Mouse (Mus musculus): ENCODE measurements around the gene Col26a1. TPM values are rescaled to one million over a fixed set of nuclear protein-coding genes. Genes with fewer than 3 reads are reported as not detected.

The Col26a1 gene
- total RNA-seq, 2 experiments from 2014 or later, result 17.5 to 22.3 TPM

- DNase-seq (ENCODE audit: low spot score in 2 of 2), result no peak
These were observed 72.3 kb downstream of the Col26a1 start for GRCm38 (mm10) chr5:136810539-136811374.

- no peak for DNase-seq (ENCODE audit: low spot score in 2 of 2)
These were observed 76.5 kb downstream of the Col26a1 start for GRCm38 (mm10) chr5:136806379-136807056.

GRCm38 (mm10) chr5:136805019-136805418 lies 78.0 kb downstream of the Col26a1 start:
- no peak for DNase-seq (ENCODE audit: low spot score in 2 of 2)

GRCm38 (mm10) chr5:136804246-136804645 lies 78.8 kb downstream of the Col26a1 start:
- no peak for DNase-seq (ENCODE audit: low spot score in 2 of 2)

- no peak for DNase-seq (ENCODE audit: low spot score in 2 of 2)
These were observed 80.3 kb downstream of the Col26a1 start for GRCm38 (mm10) chr5:136802732-136803131.

GRCm38 (mm10) chr5:136796917-136797316 lies 86.1 kb downstream of the Col26a1 start:
- DNase-seq (ENCODE audit: low spot score in 2 of 2), result no peak

- no peak for DNase-seq (ENCODE audit: low spot score in 2 of 2)
These were observed 89.2 kb downstream of the Col26a1 start for GRCm38 (mm10) chr5:136793807-136794206.

- no peak for DNase-seq (ENCODE audit: low spot score in 2 of 2)
These were observed 90.5 kb downstream of the Col26a1 start for GRCm38 (mm10) chr5:136792541-136792940.

- no peak for DNase-seq (ENCODE audit: low spot score in 2 of 2)
These were observed 91.8 kb downstream of the Col26a1 start for GRCm38 (mm10) chr5:136791204-136791603.

GRCm38 (mm10) chr5:136790570-136791196 lies 92.3 kb downstream of the Col26a1 start:
- peak; percentile 65 to 81 for DNase-seq (ENCODE audit: low spot score in 2 of 2)

GRCm38 (mm10) chr5:136784531-136784930 lies 98.5 kb downstream of the Col26a1 start:
- no peak for DNase-seq (ENCODE audit: low spot score in 2 of 2)

- no peak for DNase-seq (ENCODE audit: low spot score in 2 of 2)
These were observed 100.4 kb downstream of the Col26a1 start for GRCm38 (mm10) chr5:136782600-136782999.

- peak in 1 of 2 experiments; percentile 16 for DNase-seq (ENCODE audit: low spot score in 2 of 2)
These were observed 102.5 kb downstream of the Col26a1 start for GRCm38 (mm10) chr5:136780465-136780864.

- no peak for DNase-seq (ENCODE audit: low spot score in 2 of 2)
These were observed 103.1 kb downstream of the Col26a1 start for GRCm38 (mm10) chr5:136779946-136780345.

GRCm38 (mm10) chr5:136775548-136775947 lies 107.5 kb downstream of the Col26a1 start:
- no peak for DNase-seq (ENCODE audit: low spot score in 2 of 2)

GRCm38 (mm10) chr5:136773044-136774039 lies 109.7 kb downstream of the Col26a1 start:
- no peak for DNase-seq (ENCODE audit: low spot score in 2 of 2)

- no peak for DNase-seq (ENCODE audit: low spot score in 2 of 2)
These were observed 111.9 kb downstream of the Col26a1 start for GRCm38 (mm10) chr5:136771132-136771531.

- no peak for DNase-seq (ENCODE audit: low spot score in 2 of 2)
These were observed 115.7 kb downstream of the Col26a1 start for GRCm38 (mm10) chr5:136767304-136767703.

GRCm38 (mm10) chr5:136764157-136764669 lies 118.8 kb downstream of the Col26a1 start:
- no peak for DNase-seq (ENCODE audit: low spot score in 2 of 2)

- DNase-seq (ENCODE audit: low spot score in 2 of 2), result no peak
These were observed 122.7 kb downstream of the Col26a1 start for GRCm38 (mm10) chr5:136760345-136760744.

Data from adrenal gland, postnatal 4 days (tissue).